Mouse (Mus musculus) liver, embryonic 14.5 days (tissue): ENCODE data around the gene Atp6v1c2.

ENCODE experiments used
- CTCF ChIP-seq: IDR thresholded peaks from 2 replicates; pipeline ENCODE4 v1.5.1; 2016; ENCODE audit warnings: antibody characterized with exemption, low read depth, control low read depth
- EP300 ChIP-seq: IDR thresholded peaks from 2 replicates; pipeline ENCODE4 v1.6.1; 2016; ENCODE audit warnings: antibody characterized with exemption, low read depth

DNA sequence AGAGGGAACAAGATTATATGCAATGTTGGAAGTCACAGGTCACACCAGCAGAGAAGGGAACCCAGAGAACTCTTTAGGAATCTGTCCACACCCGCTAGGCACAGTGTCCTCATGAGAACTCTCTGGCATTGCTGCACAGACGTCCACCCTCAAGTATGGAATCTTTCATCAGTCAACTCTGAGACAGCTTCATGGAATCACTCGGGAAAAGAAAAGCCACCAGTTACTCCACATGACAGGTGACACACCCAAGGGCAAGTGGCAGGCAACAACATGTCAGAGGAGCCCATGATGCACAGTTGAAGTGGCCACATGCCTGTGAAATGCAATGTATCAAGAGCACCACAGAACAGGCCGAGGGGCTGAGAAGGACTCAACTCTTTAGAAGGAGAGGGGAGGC lies 11.2 kb downstream of the Atp6v1c2 start:
- TF ChIP-seq CTCF = no peak
- TF ChIP-seq EP300 = no peak
